Mouse (Mus musculus) ES-Bruce4 (cell line): ENCODE results near the gene Emsy. TPM values are rescaled to one million over a fixed set of nuclear protein-coding genes. Genes with fewer than 3 reads are reported as not detected.

ENCODE experiments used
- H3K27ac ChIP-seq: 2 replicates; pipeline ENCODE4 v1.5.1; 2012; ENCODE audit warnings: low read length, inconsistent platforms; ENCODE audit not compliant: insufficient read depth
- H3K27me3 ChIP-seq: 2 replicates; pipeline ENCODE4 v1.6.1; 2012; ENCODE audit warnings: mild to moderate bottlenecking, low read length, inconsistent platforms; ENCODE audit not compliant: control insufficient read depth, poor library complexity, insufficient read depth, severe bottlenecking
- H3K36me3 ChIP-seq: 2 replicates; pipeline ENCODE4 v1.6.1; 2012; ENCODE audit warnings: inconsistent platforms, mild to moderate bottlenecking, low read length, moderate library complexity; ENCODE audit not compliant: control insufficient read depth, poor library complexity, insufficient read depth, severe bottlenecking
- H3K4me1 ChIP-seq: one replicate; pipeline ENCODE4 v1.8.1; 2011; ENCODE audit warnings: low read length; ENCODE audit not compliant: control insufficient read depth, insufficient read depth
- H3K4me3 ChIP-seq: 2 replicates; pipeline ENCODE4 v1.5.1; 2011; ENCODE audit warnings: low read depth, mild to moderate bottlenecking, low read length
- H3K9ac ChIP-seq: 2 replicates; pipeline ENCODE4 v1.6.1; 2012; ENCODE audit warnings: low read depth, mild to moderate bottlenecking, inconsistent platforms; ENCODE audit not compliant: poor library complexity, severe bottlenecking
- H3K9me3 ChIP-seq: replicated peaks from 2 replicates; pipeline ENCODE4 v1.6.1; 2012; ENCODE audit warnings: mild to moderate bottlenecking, low read length, inconsistent platforms; ENCODE audit not compliant: control insufficient read depth, poor library complexity, insufficient read depth, severe bottlenecking
- CTCF ChIP-seq: IDR thresholded peaks from one replicate; pipeline ENCODE4 v1.8.1; 2011; ENCODE audit warnings: low read depth, low read length
- EP300 ChIP-seq: IDR thresholded peaks from 2 replicates; pipeline ENCODE4 v1.6.1; 2011; ENCODE audit warnings: low read depth, low read length; ENCODE audit not compliant: insufficient read depth
- POLR2A ChIP-seq: IDR thresholded peaks from one replicate; pipeline ENCODE4 v1.8.1; 2011; ENCODE audit warnings: low read length; ENCODE audit not compliant: insufficient read depth
- polyA plus RNA-seq: library from polyadenylated mRNA; stranded (reverse); fragments of >200 nt; gene quantifications from 2 replicates; pipeline ENCODE4 v1.2.4, GENCODE M21; 2011; ENCODE audit warnings: low read depth; ENCODE audit not compliant: missing spikeins, insufficient read depth, insufficient read length

Emsy gene
- polyA plus RNA-seq, 1 experiment: 61.2 TPM

GRCm38 (mm10) chr7:98674344-98674743, 17.8 kb upstream of the Emsy start:
- no peaks in the 10 kb centered on the region for H3K4me1 ChIP-seq
- no peak overlapping the region for H3K4me3 ChIP-seq
- H3K9ac ChIP-seq: no peak overlapping the region
- H3K9me3 ChIP-seq: no peaks in the 10 kb centered on the region
- TF ChIP-seq POLR2A: no peak
- no peak for TF ChIP-seq EP300
- no peaks in the 10 kb centered on the region for H3K27me3 ChIP-seq
- H3K36me3 ChIP-seq: no peaks in the 10 kb centered on the region
- H3K27ac ChIP-seq: no peak overlapping the region

GRCm38 (mm10) chr7:98672241-98672955, 15.8 kb upstream of the Emsy start:
- H3K9ac ChIP-seq: no peak overlapping the region
- no peak for TF ChIP-seq POLR2A
- no peak for TF ChIP-seq EP300
- TF ChIP-seq CTCF: no peak
- no peaks in the 10 kb centered on the region for H3K36me3 ChIP-seq
- no peaks in the 10 kb centered on the region for H3K27me3 ChIP-seq
- no peak overlapping the region for H3K4me3 ChIP-seq
- H3K9me3 ChIP-seq: no peaks in the 10 kb centered on the region
- H3K4me1 ChIP-seq: no peaks in the 10 kb centered on the region
- no peak overlapping the region for H3K27ac ChIP-seq

- Histone ChIP-seq H3K9me3 (no peaks in the 10 kb centered on the region), H3K4me1 (no peaks in the 10 kb centered on the region), H3K27me3 (no peaks in the 10 kb centered on the region), H3K36me3 (no peaks in the 10 kb centered on the region), H3K9ac (no peak overlapping the region), H3K4me3 (no peak overlapping the region), H3K27ac (no peak overlapping the region)
- no peak for TF ChIP-seq POLR2A
- no peak for TF ChIP-seq CTCF
- no peak for TF ChIP-seq EP300
Measured at GRCm38 (mm10) chr7:98671416-98671815, 14.8 kb upstream of the Emsy start.

GRCm38 (mm10) chr7:98670831-98671230, 14.2 kb upstream of the Emsy start:
- H3K27ac ChIP-seq: no peak overlapping the region
- H3K27me3 ChIP-seq: no peaks in the 10 kb centered on the region
- TF ChIP-seq POLR2A: no peak
- no peak for TF ChIP-seq EP300
- no peak for TF ChIP-seq CTCF
- no peaks in the 10 kb centered on the region for H3K9me3 ChIP-seq
- no peaks in the 10 kb centered on the region for H3K4me1 ChIP-seq
- H3K9ac ChIP-seq: no peak overlapping the region
- H3K36me3 ChIP-seq: no peaks in the 10 kb centered on the region
- no peak overlapping the region for H3K4me3 ChIP-seq

GRCm38 (mm10) chr7:98667956-98668746, 11.6 kb upstream of the Emsy start:
- H3K36me3 ChIP-seq: no peaks in the 10 kb centered on the region
- H3K4me3 ChIP-seq: no peak overlapping the region
- H3K9me3 ChIP-seq: no peaks in the 10 kb centered on the region
- no peaks in the 10 kb centered on the region for H3K27me3 ChIP-seq
- H3K9ac ChIP-seq: no peak overlapping the region
- no peak overlapping the region for H3K27ac ChIP-seq
- H3K4me1 ChIP-seq: no peaks in the 10 kb centered on the region
- TF ChIP-seq CTCF: no peak
- no peak for TF ChIP-seq POLR2A
- no peak for TF ChIP-seq EP300

- H3K9ac ChIP-seq: no peak overlapping the region
- no peak overlapping the region for H3K4me3 ChIP-seq
- H3K36me3 ChIP-seq: no peaks in the 10 kb centered on the region
- no peaks in the 10 kb centered on the region for H3K9me3 ChIP-seq
- H3K27me3 ChIP-seq: no peaks in the 10 kb centered on the region
- H3K27ac ChIP-seq: no peak overlapping the region
- H3K4me1 ChIP-seq: no peaks in the 10 kb centered on the region
- TF ChIP-seq CTCF (no peak), EP300 (no peak)
Measured at GRCm38 (mm10) chr7:98665726-98666125, 9.1 kb upstream of the Emsy start.
